Mouse (Mus musculus) thymus, adult 2 months (tissue): ENCODE measurements around the gene Fbxo8. TPM values are rescaled to one million over a fixed set of nuclear protein-coding genes. Genes with fewer than 3 reads are reported as not detected.

Experiments
- DNase-seq: peaks from one replicate; pipeline ENCODE4 v3.0.0; 2021
- H3K27ac ChIP-seq: fragments of 200-500 bp; 2 replicates; pipeline ENCODE4 v1.5.1; 2012; ENCODE audit warnings: low read length, control low read depth; ENCODE audit not compliant: control insufficient read depth, insufficient read depth
- H3K27me3 ChIP-seq: fragments of 200-500 bp; 2 replicates; pipeline ENCODE4 v1.6.1; 2012; ENCODE audit warnings: mild to moderate bottlenecking, low read length, moderate library complexity, mixed read lengths; ENCODE audit not compliant: control insufficient read depth, insufficient read depth
- H3K36me3 ChIP-seq: fragments of 200-500 bp; 2 replicates; pipeline ENCODE4 v1.6.1; 2012; ENCODE audit warnings: mild to moderate bottlenecking, low read length, moderate library complexity; ENCODE audit not compliant: control insufficient read depth, insufficient read depth
- H3K4me1 ChIP-seq: fragments of 200-500 bp; replicated peaks from 2 replicates; pipeline ENCODE4 v1.6.1; 2012; ENCODE audit warnings: low read length; ENCODE audit not compliant: control insufficient read depth, insufficient read depth
- H3K4me3 ChIP-seq: fragments of 200-500 bp; 2 replicates; pipeline ENCODE4 v1.5.1; 2012; ENCODE audit warnings: mild to moderate bottlenecking, low read length, control low read depth, moderate library complexity; ENCODE audit not compliant: control insufficient read depth, insufficient read depth
- CTCF ChIP-seq: fragments of 200-500 bp; IDR thresholded peaks from 2 replicates; pipeline ENCODE4 v1.5.1; 2012; ENCODE audit warnings: mild to moderate bottlenecking, control low read depth, low read length, moderate library complexity, borderline replicate concordance; ENCODE audit not compliant: control insufficient read depth, poor library complexity, insufficient read depth; ENCODE audit errors: extremely low read depth
- POLR2A ChIP-seq: fragments of 200-500 bp; IDR thresholded peaks from 2 replicates; pipeline ENCODE4 v1.6.1; 2012; ENCODE audit warnings: mild to moderate bottlenecking, low read length, control low read depth, moderate library complexity; ENCODE audit not compliant: control insufficient read depth, poor library complexity, insufficient read depth; ENCODE audit errors: extremely low read depth
- WGBS: fragments of 180-500 bp; shearing (Covaris S2); methylation state at CpG from one replicate; pipeline ENCODE4 v1.1.7; 2018; 5-methylcytosine and 5-hydroxymethylcytosine counted together
- polyA plus RNA-seq: library from polyadenylated mRNA; depleted of rRNA; stranded (reverse); fragments of >200 nt; gene quantifications from 2 replicates; pipeline ENCODE4 v1.2.3, GENCODE M21; 2012; rRNA removed

Gene Fbxo8
- polyA plus RNA-seq, 1 experiment: 14.5 TPM

DNA sequence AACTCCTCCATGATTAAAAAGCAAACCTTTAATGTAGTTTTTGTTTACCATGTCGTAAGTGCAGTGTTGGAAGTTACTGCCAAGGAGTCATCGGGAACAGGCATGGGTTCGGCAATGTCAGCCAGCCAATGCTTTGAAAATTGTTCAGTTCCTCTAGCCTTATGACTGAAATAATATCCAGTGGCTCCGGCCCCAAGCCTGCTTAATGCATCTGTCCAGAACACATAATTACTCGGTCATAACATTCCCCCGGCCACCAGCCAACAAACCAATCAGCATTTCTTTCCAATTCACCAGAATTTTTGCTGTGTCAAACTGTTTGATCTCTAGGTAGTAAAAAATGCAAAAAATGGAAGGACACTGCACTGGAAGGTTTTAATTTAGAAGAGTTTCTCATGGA, 88.4 kb downstream of the Fbxo8 start:
- Histone ChIP-seq H3K27ac (no peak overlapping the region), H3K4me3 (no peak overlapping the region), H3K36me3 (no peaks in the 10 kb centered on the region), H3K27me3 (no peaks in the 10 kb centered on the region), H3K4me1 (no peaks in the 10 kb centered on the region)
- 90% methylated on average over 6 of the region's 6 CpGs for WGBS
- TF ChIP-seq CTCF (no peak), POLR2A (no peak)
- DNase-seq: no peak

Other genes with a start within 250 kb of the Fbxo8 start
- 15.4 and 17.0 TPM in 2 replicates for gene Cep44, start within 50 bp of the Fbxo8 start, polyA plus RNA-seq